Mouse (Mus musculus) cerebellum, adult 9-11 months (tissue): ENCODE results near the gene Vmn2r29.
"Not testable (repeated sequence)": the region's sequence is repeated elsewhere in the genome, so short reads cannot be mapped to it uniquely, and the experiment has no call there.

Experiments used
- DNase-seq: peaks from one replicate; pipeline ENCODE4 v3.0.0; 2022

Vmn2r29 gene

GRCm38 (mm10) chr7:7247228-7247627 is at the start of gene Vmn2r29:
TSS of gene Vmn2r29 (minus strand) at chr7:7247328.
- not testable (repeated sequence) for DNase-seq

GRCm38 (mm10) chr7:7295595-7295994 is 48.5 kb upstream of the Vmn2r29 start:
- DNase-seq: peak; percentile 71

GRCm38 (mm10) chr7:7281383-7281782 is 34.3 kb upstream of the Vmn2r29 start:
- no peak for DNase-seq

GRCm38 (mm10) chr7:7277966-7278567 is 30.9 kb upstream of the Vmn2r29 start, which contains the start of gene Gm45844:
TSS of gene Gm45844 (minus strand) at chr7:7278289.
- DNase-seq: peak; percentile 97

- DNase-seq: not testable (repeated sequence)
Measured at GRCm38 (mm10) chr7:7277556-7277955, 30.4 kb upstream of the Vmn2r29 start.

GRCm38 (mm10) chr7:7209313-7210151 is 37.6 kb downstream of the Vmn2r29 start, which contains the start of gene Zfp772:
TSS of gene Zfp772 (minus strand) at chr7:7209998.
- DNase-seq: peak; percentile 64

- peak; percentile 75 for DNase-seq
Measured at GRCm38 (mm10) chr7:7188191-7188942, 58.8 kb downstream of the Vmn2r29 start.

GRCm38 (mm10) chr7:7187417-7188190 is 59.5 kb downstream of the Vmn2r29 start:
- no peak for DNase-seq

GRCm38 (mm10) chr7:7185897-7186296 is 61.2 kb downstream of the Vmn2r29 start:
- no peak for DNase-seq
